Mouse (Mus musculus): ENCODE results near the gene Edem3. TPM values are rescaled to one million over a fixed set of nuclear protein-coding genes. Genes with fewer than 3 reads are reported as not detected.

Edem3 gene
- polyA plus RNA-seq, 1 experiment from 2014 or later: 15.9 TPM

GRCm38 (mm10) chr1:151754028-151754489 is 1.1 kb upstream of the Edem3 start:
- peak overlapping the region; percentile 33; the same call in 1 of the 2 replicates for H3K9ac ChIP-seq
- H3K4me1 ChIP-seq: peaks cover 39% of the 10 kb centered on the region
- no peaks in the 10 kb centered on the region for H3K27me3 ChIP-seq
- H3K4me3 ChIP-seq: peak overlapping the region; percentile 88
- H3K4me2 ChIP-seq: peak overlapping the region; percentile 55
- H3K36me3 ChIP-seq: no peaks in the 10 kb centered on the region
- H3K27ac ChIP-seq: no peak overlapping the region; the same call in 1 of the 2 replicates
- 38% methylated on average over 10 of the region's 10 CpGs for WGBS
- no peak for ATAC-seq (ENCODE audit: borderline replicate concordance, extremely low read depth, low FRiP score, low TSS enrichment)
- no peaks in the 10 kb centered on the region for H3K9me3 ChIP-seq

GRCm38 (mm10) chr1:151755660-151756424 is 671 bp downstream of the Edem3 start:
- Histone ChIP-seq H3K9me3 (no peaks in the 10 kb centered on the region), H3K4me2 (peak overlapping the region; percentile 92), H3K27me3 (no peaks in the 10 kb centered on the region), H3K4me1 (peaks cover 39% of the 10 kb centered on the region), H3K27ac (peak overlapping the region; percentile 81), H3K9ac (peak overlapping the region; percentile 53), H3K36me3 (no peaks in the 10 kb centered on the region; the same call in 1 of the 2 replicates), H3K4me3 (peak overlapping the region; percentile 88)
- WGBS: 3% methylated on average over 36 of the region's 36 CpGs
- ATAC-seq (ENCODE audit: borderline replicate concordance, extremely low read depth, low FRiP score, low TSS enrichment): no peak; the same call in 1 of the 2 replicates

GRCm38 (mm10) chr1:151756425-151756728 is 1.2 kb downstream of the Edem3 start:
- Histone ChIP-seq H3K9me3 (no peaks in the 10 kb centered on the region), H3K4me1 (peaks cover 39% of the 10 kb centered on the region), H3K9ac (peak overlapping the region; percentile 53; the same call in 1 of the 2 replicates), H3K4me2 (peak overlapping the region; percentile 92), H3K4me3 (peak overlapping the region; percentile 88), H3K27me3 (no peaks in the 10 kb centered on the region), H3K36me3 (peaks cover 3% of the 10 kb centered on the region; the same call in 1 of the 2 replicates), H3K27ac (no peak overlapping the region)
- ATAC-seq (ENCODE audit: borderline replicate concordance, extremely low read depth, low FRiP score, low TSS enrichment): no peak
- WGBS: 23% methylated on average over 1 of the region's 1 CpGs

- Histone ChIP-seq H3K9me3 (no peaks in the 10 kb centered on the region), H3K27ac (0 out of 2 replicates have a peak overlapping the region, but pooled peaks have one; percentile 26), H3K27me3 (no peaks in the 10 kb centered on the region), H3K4me1 (peaks cover 34% of the 10 kb centered on the region), H3K9ac (no peak overlapping the region), H3K4me3 (no peak overlapping the region), H3K36me3 (peaks cover 9% of the 10 kb centered on the region; the same call in 1 of the 2 replicates), H3K4me2 (no peak overlapping the region)
- 79% methylated on average over 6 of the region's 6 CpGs for WGBS
- ATAC-seq (ENCODE audit: borderline replicate concordance, extremely low read depth, low FRiP score, low TSS enrichment): no peak
Observed at GRCm38 (mm10) chr1:151758301-151758700, 3.1 kb downstream of the Edem3 start.

- Histone ChIP-seq H3K27me3 (no peaks in the 10 kb centered on the region), H3K4me2 (no peak overlapping the region), H3K9me3 (no peaks in the 10 kb centered on the region), H3K36me3 (peaks cover 9% of the 10 kb centered on the region; the same call in 1 of the 2 replicates), H3K9ac (no peak overlapping the region), H3K4me3 (no peak overlapping the region), H3K27ac (peak overlapping the region; percentile 26; the same call in 1 of the 2 replicates), H3K4me1 (peaks cover 31% of the 10 kb centered on the region)
- 39% methylated on average over 2 of the region's 2 CpGs for WGBS
- no peak for ATAC-seq (ENCODE audit: borderline replicate concordance, extremely low read depth, low FRiP score, low TSS enrichment)
Observed at GRCm38 (mm10) chr1:151758991-151759390, 3.8 kb downstream of the Edem3 start.

- Histone ChIP-seq H3K9me3 (no peaks in the 10 kb centered on the region), H3K4me1 (peaks cover 7% of the 10 kb centered on the region; the same call in 1 of the 2 replicates), H3K4me2 (no peak overlapping the region), H3K4me3 (no peak overlapping the region), H3K36me3 (peaks cover 9% of the 10 kb centered on the region; the same call in 1 of the 2 replicates), H3K27me3 (no peaks in the 10 kb centered on the region), H3K27ac (no peak overlapping the region), H3K9ac (no peak overlapping the region)
- no peak for ATAC-seq (ENCODE audit: borderline replicate concordance, extremely low read depth, low FRiP score, low TSS enrichment)
- 54% methylated on average over 3 of the region's 3 CpGs for whole genome bisulfite sequencing
Observed at GRCm38 (mm10) chr1:151764236-151764635, 9.1 kb downstream of the Edem3 start.

- Histone ChIP-seq H3K27me3 (no peaks in the 10 kb centered on the region), H3K36me3 (peaks cover 8% of the 10 kb centered on the region; the same call in 1 of the 2 replicates), H3K27ac (no peak overlapping the region), H3K4me3 (no peak overlapping the region), H3K9me3 (no peaks in the 10 kb centered on the region), H3K4me2 (no peak overlapping the region), H3K9ac (no peak overlapping the region), H3K4me1 (peaks cover 7% of the 10 kb centered on the region; the same call in 1 of the 2 replicates)
- ATAC-seq (ENCODE audit: borderline replicate concordance, extremely low read depth, low FRiP score, low TSS enrichment): no peak
- WGBS: 37% methylated on average over 2 of the region's 2 CpGs
Observed at GRCm38 (mm10) chr1:151766166-151766565, 11.0 kb downstream of the Edem3 start.

GRCm38 (mm10) chr1:151766976-151767654 is 11.9 kb downstream of the Edem3 start:
- H3K27ac ChIP-seq: no peak overlapping the region
- WGBS: 84% methylated on average over 3 of the region's 3 CpGs
- H3K9ac ChIP-seq: no peak overlapping the region
- H3K9me3 ChIP-seq: no peaks in the 10 kb centered on the region
- H3K4me3 ChIP-seq: no peak overlapping the region
- 0 out of 2 replicates have a peak, but pooled peaks cover 4% of the 10 kb centered on the region for H3K36me3 ChIP-seq
- H3K27me3 ChIP-seq: no peaks in the 10 kb centered on the region
- H3K4me1 ChIP-seq: peaks cover 7% of the 10 kb centered on the region; the same call in 1 of the 2 replicates
- no peak for ATAC-seq (ENCODE audit: borderline replicate concordance, extremely low read depth, low FRiP score, low TSS enrichment)
- no peak overlapping the region for H3K4me2 ChIP-seq

- Histone ChIP-seq H3K4me2 (no peak overlapping the region), H3K4me3 (no peak overlapping the region), H3K4me1 (no peaks in the 10 kb centered on the region), H3K27ac (no peak overlapping the region), H3K9me3 (no peaks in the 10 kb centered on the region), H3K9ac (no peak overlapping the region), H3K27me3 (no peaks in the 10 kb centered on the region), H3K36me3 (no peaks in the 10 kb centered on the region)
- ATAC-seq (ENCODE audit: borderline replicate concordance, extremely low read depth, low FRiP score, low TSS enrichment): no peak
- WGBS: 81% methylated on average over 3 of the region's 3 CpGs
Observed at GRCm38 (mm10) chr1:151769200-151769913, 14.2 kb downstream of the Edem3 start.

GRCm38 (mm10) chr1:151777616-151778015 is 22.4 kb downstream of the Edem3 start:
- Histone ChIP-seq H3K4me2 (no peak overlapping the region), H3K4me3 (no peak overlapping the region), H3K36me3 (peaks cover 22% of the 10 kb centered on the region), H3K27me3 (no peaks in the 10 kb centered on the region), H3K4me1 (no peaks in the 10 kb centered on the region), H3K9me3 (no peaks in the 10 kb centered on the region), H3K27ac (no peak overlapping the region), H3K9ac (no peak overlapping the region)
- 90% methylated on average over 2 of the region's 2 CpGs for WGBS
- ATAC-seq (ENCODE audit: borderline replicate concordance, extremely low read depth, low FRiP score, low TSS enrichment): no peak

- no peak overlapping the region for H3K4me3 ChIP-seq
- H3K9me3 ChIP-seq: no peaks in the 10 kb centered on the region
- no peak for ATAC-seq (ENCODE audit: borderline replicate concordance, extremely low read depth, low FRiP score, low TSS enrichment)
- no peak overlapping the region for H3K9ac ChIP-seq
- H3K4me2 ChIP-seq: no peak overlapping the region
- H3K36me3 ChIP-seq: peaks cover 22% of the 10 kb centered on the region
- no peaks in the 10 kb centered on the region for H3K4me1 ChIP-seq
- WGBS: 86% methylated on average over 1 of the region's 1 CpGs
- H3K27ac ChIP-seq: no peak overlapping the region
- H3K27me3 ChIP-seq: no peaks in the 10 kb centered on the region
Observed at GRCm38 (mm10) chr1:151778592-151778991, 23.4 kb downstream of the Edem3 start.

Measured in lung, embryonic 15.5 days (tissue).